Mouse (Mus musculus) lung, embryonic 15.5 days (tissue): ENCODE measurements around the gene Naa40. TPM values are rescaled to one million over a fixed set of nuclear protein-coding genes. Genes with fewer than 3 reads are reported as not detected.

Experiments
- polyA plus RNA-seq: library from polyadenylated mRNA; unstranded; fragments of >200 nt; fragmentation: Nextera tagmentation; extraction: Ambion mirVana; gene quantifications from 2 replicates; pipeline ENCODE4 v1.2.1, GENCODE M21; 2015

Gene Naa40
- polyA plus RNA-seq, 1 experiment from 2014 or later, result 61.5 TPM

Other genes starting within 250 kb of the Naa40 start
- 23.5 and 23.9 TPM in 2 replicates for gene Dnajc4, start 248.6 kb downstream of the Naa40 start, polyA plus RNA-seq
- 23.6 and 24.0 TPM in 2 replicates for gene Nudt22, start 245.1 kb downstream of the Naa40 start, polyA plus RNA-seq
- gene Trpt1, start 245.1 kb downstream of the Naa40 start, polyA plus RNA-seq, result 9.7 and 11.2 TPM in 2 replicates
- gene Fermt3, start 221.7 kb downstream of the Naa40 start, polyA plus RNA-seq, result 9.5 and 13.5 TPM in 2 replicates
- gene Stip1, start 201.2 kb downstream of the Naa40 start, polyA plus RNA-seq, result 244 and 249 TPM in 2 replicates
- gene Macrod1, start 184.4 kb downstream of the Naa40 start, polyA plus RNA-seq, result 14.2 and 14.3 TPM in 2 replicates
- 0.91 and 1.4 TPM in 2 replicates for gene Flrt1, start 135.5 kb downstream of the Naa40 start, polyA plus RNA-seq
- gene Otub1, start 34.9 kb downstream of the Naa40 start, polyA plus RNA-seq, result 188 and 194 TPM in 2 replicates
- 793 and 848 TPM in 2 replicates for gene Cox8a, start 23.6 kb downstream of the Naa40 start, polyA plus RNA-seq
- 9.7 and 12.4 TPM in 2 replicates for gene Rcor2, start 26.1 kb upstream of the Naa40 start, polyA plus RNA-seq
- 42.9 and 49.0 TPM in 2 replicates for gene Mark2, start 100.7 kb upstream of the Naa40 start, polyA plus RNA-seq
- 27.9 and 28.3 TPM in 2 replicates for gene Spindoc, start 141.8 kb upstream of the Naa40 start, polyA plus RNA-seq
- gene 2700081O15Rik, start 176.4 kb upstream of the Naa40 start, polyA plus RNA-seq, result 6.2 and 6.8 TPM in 2 replicates
- gene Rtn3, start 242.1 kb upstream of the Naa40 start, polyA plus RNA-seq, result 132 and 138 TPM in 2 replicates